Mouse (Mus musculus): ENCODE data around the gene Gm5127.

Gm5127 gene

DNA sequence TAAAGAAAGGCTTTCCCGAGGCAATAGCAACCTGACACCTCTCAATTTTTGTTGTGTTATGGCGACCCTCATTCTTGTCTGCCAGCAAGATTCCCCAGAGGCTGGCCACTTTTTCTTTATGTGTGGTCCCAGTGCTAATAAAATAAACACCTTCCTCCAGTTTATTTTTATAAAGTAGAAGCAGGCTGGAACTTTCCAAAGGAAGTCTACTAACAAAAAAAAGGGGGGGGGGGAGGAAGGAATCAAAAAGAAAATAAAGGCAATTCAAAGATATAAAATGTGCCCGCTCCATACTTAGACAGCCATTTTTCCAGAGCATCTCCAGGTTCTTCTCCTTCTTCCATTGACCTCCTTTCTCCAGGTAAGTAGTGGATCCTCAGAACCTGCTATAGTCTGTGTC is at the start of gene Gm5127:
Gm5127 (plus strand) TSS at position 301 of the 400 bp plus-strand sequence.
- DNase-seq: no peak

DNA sequence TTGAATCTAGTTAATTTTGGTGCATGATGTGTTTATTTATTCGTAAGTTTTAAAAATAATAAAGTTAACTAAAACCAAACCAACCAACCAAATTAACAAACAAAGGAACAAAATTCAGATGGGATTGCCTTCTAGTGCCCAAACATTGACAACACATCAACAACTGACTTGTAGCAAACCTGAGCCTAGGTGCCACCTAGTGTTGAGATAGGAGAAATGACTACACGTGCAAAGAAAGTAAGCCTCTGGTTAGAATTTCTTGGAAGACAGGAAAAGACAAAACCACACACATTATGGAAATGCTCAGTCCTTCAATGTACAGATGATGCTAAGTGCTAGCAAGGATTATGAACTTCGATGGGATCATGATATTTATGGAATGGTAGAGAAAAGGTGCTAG is 46.6 kb upstream of the Gm5127 start:
- no peak for DNase-seq

DNA sequence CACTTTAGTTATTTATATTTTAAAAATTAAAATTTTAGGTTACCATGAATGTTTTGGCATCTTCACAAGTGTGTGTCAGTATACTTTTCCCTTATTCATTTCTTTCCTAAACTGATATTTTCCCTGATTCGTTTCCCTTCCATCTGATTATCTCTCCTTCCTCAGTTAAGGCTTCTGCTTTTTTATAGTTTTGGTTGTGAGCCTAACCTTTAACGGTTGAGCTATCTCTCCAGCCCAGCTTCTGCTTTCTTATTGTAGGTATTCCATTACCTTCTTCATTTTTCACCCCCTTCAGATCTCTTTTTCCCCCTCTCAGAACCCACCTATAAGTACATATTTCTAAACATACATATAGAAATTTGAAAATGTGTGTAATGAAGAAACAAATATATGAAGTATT is 27.5 kb upstream of the Gm5127 start:
- no peak for DNase-seq

DNA sequence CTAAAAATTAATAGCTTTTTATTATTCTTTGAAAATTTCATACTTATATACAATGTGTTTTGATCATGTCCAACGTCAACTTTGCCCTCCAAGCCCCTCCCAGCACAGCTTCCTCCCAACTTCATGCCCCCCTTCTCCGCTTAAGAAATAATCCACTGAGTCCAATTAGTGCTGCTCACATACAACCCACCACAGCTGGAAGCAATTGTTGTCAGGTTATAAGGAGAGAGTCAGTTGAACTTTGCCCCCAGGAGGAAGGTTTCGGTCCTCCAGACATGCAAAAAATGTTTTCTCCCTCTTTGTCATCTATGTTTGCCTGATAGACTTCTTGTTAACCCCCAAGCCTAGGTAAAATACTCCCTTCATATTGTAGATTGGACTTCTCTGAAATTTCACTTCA is 4.0 kb upstream of the Gm5127 start:
- DNase-seq: no peak

DNA sequence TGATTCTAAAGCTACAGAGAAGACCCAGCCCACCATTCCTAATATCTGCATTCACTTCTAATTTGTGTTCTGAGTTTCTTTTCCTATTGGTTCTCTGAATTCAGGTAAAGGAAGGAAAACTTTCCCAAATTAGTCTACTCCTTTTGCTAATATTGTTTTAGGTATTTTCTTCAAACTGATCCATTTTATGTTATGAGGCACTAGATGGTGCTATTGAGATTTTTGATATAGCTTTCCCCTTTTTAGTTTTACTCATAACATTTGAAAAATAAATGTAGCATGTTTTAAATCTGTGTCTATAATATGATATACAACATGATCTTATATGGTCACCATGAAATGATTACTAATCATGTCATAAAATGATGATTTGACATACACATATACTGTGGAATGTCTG is 2.6 kb upstream of the Gm5127 start:
- DNase-seq: no peak

DNA sequence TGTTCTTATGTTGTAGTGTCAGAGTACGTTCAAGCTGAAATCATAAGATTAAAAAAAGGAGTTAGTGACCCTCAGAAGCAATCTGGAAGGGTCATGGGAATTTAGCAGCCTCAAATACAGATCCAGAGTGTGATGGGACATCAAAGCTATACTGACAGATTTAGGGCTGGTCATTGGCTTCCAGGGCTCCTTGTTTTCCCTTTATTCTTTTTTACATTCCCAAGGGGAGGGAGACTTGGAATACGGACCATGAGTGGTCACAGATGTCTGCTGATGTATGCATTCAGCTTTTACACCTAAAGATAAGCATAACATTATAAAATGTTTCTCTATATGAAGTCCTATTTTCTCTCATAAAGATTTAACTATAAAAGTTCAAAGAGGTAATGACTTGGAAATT is 789 bp upstream of the Gm5127 start:
- no peak for DNase-seq

DNA sequence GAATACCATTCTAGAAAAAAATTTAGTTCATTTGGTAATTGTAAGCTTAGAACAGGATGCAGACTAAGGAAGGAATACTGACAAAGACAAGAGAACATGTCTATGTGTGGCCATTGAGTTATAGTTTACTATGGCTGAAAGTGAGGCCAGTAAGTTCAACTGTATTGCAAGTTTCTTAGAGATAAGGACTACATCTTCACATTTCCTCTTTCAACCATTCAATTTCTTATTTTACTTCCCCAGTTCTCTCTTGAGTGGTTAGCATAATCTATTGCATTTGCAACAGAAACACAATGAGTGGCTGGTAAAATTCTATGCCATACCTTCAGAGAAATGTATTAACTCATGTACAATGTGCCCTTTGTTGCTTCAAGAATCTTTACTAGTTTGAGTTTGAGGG is 10.9 kb downstream of the Gm5127 start:
- DNase-seq: no peak

DNA sequence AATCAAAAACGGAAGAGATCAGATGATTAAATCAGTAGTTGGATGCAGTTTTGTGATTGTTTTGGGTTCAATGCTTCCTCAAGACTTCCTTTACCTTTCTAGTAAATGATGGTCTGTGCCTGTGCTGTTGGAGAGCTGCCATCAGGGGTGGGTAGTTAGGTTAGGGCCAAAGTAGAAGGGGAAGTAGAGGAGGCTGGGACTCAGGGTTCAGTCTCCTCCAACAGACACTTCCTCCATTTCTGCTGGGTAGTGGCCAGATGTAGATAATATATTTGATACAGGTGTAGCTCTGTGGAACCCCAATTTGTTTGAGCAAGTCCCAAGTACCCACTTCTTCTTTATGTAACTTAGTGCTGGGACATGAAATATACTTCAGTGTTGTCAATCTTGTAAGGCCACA is 12.9 kb downstream of the Gm5127 start:
- no peak for DNase-seq

DNA sequence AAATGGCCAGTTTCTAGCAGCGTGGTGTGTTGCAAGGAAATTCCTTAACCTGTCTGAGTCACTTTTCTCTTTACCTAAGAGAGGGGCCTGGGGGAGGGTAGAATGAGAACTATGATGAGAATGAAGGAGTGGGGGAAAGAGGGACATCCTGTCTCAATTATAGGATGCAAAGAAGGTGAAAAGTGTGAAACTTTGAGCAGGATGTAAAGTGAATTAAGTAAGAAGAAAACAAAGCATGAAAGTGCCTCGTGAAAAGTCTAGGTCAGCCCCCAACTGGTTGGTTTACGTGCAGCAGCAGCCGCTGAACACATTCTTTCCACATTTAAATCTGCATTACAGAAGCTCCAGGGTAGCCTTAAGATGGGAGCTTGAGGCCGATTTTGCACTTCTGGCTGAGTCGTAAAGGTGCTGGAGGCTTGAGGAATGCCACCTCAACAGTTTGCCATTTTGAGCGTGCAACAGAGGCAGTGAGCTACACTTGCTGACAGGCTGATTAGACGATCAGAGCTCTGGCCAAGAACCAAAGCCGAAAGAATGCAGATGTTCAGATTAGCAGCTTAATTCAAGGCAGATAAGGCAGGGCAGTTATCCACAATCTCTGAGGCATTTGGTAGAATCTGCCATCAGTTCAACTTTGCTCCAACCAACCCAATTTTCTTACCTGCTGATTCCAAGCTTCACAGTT is 19.7 kb downstream of the Gm5127 start:
- no peak for DNase-seq

DNA sequence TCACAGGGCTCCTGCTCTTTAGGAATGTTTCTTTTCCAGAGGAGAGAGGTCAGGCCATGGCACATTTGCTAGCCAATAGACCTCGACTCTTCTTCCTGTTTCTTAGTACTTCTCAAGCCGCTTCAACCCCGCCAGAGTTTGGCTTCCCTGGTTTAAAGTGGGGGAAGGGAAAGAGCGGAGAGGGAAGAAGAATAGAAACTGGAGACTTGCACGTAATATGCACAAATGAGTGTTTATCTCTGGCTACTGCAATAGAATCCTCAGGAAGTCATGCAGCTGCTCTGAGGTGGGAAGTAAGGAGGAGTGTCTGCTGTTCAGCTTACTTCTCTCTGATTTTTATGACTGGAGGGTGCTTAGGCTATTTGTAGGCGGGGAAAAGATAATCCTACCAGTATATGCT is 20.4 kb downstream of the Gm5127 start, which contains the start of gene Cysltr1:
Cysltr1 (minus strand) TSS at position 294 of the 400 bp plus-strand sequence.
- DNase-seq: no peak

DNA sequence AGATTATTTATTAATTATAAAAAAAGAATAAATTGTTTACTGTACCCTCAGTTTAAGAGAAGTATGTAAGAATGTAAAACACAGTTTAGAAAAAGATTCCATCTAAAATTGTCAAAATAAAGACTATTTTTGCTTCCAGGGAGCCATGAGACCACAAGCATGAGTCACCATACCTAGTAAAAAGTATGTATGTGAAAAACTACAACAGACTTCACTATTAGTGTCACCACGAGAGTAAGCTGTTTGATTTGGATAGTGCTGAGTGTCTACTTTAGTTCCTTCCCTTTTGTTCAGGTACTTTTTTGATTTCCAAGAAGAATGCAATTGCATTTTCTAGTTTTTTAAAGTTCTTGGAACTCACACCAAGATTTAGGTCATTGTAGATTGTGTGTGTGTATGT is 39.5 kb downstream of the Gm5127 start:
- no peak for DNase-seq

DNA sequence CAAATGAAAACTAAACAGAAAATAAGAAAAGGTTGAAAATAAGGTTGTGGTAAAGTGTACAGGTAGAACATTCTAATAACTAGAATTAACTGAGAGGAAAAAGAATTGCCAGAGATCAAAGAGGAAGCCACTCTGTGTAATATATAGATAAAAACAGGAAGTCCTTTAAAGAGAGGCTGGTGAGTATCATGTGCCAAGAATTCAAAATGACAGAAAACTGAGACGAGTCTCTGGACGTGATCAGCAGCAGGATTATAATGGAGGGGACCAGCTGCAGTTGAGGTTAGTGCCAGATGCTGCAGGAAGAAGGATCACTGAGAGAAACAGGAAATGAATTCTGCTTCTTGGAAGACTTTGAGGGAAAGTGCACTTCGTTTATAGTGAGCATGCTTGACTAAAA is 40.7 kb downstream of the Gm5127 start:
- DNase-seq: no peak

DNA sequence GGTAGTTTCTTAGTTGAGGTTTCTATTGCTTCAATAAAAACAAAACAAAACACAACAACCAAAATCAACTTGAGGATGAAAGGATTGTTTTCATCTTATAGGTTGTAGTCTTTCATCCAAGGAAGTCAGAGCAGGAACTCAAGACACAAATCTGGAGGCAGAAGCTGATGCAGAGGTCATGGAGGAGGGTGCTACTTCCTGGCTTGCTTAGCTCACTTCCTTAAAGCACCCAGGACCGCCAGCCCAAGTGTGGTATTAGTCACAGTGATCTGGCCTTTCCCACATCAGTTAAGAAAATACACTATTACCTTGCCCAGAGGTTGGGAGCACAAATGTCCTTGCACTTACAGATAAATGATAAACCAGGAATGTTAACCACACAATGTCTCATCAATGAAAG is 45.5 kb downstream of the Gm5127 start:
- no peak for DNase-seq

DNA sequence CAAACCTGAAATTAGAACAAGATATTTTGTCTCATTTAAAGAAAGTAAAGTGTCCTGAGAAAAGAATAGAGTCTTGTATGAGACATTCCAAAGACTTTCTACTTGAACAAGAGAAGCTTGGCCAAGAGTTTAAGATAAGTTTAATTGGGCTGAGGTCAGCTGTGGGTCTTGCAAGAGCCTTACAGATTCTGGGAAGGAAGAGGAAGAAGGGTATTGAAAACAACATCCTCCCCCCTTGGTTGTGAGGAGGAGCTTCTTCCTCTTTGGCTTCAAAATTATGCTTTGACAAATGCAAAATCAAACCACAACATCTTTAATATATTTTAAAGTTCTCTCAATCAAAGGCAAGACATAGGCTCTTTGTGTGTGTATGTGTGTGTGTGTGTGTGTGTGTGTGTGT is 50.6 kb downstream of the Gm5127 start:
- no peak for DNase-seq

DNA sequence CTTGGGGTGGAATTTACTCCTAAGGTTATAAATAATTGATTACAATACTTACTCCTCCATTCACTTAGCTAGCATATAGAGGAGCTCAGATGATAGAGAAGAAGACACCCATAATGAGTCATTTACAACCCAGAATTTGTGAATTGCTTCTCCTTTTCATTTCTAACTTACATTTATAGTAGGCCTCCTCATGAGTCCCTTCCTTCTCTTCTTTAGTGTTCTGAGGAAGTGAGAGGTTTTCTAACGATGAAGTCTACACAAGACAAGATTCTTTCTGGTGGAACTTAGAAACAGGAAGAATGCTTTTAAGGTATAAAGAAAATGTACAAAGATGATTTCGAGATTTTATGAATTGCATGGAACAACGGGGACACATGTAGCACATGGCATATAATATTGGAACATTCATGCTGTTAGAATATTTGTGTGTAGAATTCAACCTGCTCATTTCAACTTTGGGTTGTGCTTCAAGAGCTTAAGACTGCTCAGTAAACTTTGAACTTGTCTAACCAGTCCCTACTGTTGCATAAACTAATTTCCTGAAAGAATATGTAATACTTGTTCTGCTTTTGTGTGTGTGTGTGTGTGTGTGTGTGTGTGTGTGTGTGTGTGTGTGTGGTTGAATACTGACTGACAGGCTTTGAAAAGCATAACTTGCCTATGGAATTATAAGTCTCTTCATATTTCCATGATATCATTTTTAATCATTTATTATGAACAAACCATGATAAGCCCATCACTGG is 52.0 kb downstream of the Gm5127 start:
- DNase-seq: no peak

DNA sequence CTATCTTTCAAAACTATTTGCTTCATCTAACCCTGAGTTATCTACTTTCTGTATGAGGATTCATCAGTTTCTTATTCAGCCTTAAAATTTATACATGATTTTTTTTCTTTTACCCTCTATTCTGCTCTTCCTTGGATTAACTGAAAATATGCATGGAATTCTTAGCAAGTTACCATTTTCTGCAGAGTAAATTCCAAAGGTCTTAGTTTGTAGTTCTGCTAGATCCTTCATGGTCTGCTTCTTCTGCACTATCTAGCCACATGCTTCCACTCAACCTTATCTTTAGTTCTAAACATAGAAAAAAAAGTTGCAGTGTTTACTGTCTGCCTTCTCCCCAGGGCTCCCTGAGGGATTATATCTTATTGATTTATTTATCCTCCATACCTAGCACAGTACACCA is 79.1 kb downstream of the Gm5127 start:
- no peak for DNase-seq

DNA sequence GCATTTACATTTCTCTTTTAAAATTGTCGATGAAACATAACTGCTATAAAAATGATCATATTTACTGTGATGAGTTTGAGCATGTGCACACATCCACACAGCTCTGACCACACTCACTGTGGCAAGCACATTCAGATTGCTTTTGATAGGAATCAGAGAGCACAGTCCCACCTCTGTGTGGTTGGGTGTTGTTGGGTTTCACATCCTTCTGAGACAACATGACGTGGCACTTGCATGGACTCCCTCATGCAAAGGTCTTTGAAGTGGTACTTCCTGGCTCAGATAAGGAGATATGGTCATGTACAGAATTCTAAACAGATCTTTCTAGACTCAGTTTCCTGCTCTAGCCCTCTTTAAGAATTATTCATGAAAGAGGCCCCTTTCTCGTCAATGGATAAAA is 121.6 kb downstream of the Gm5127 start:
- DNase-seq: no peak

DNA sequence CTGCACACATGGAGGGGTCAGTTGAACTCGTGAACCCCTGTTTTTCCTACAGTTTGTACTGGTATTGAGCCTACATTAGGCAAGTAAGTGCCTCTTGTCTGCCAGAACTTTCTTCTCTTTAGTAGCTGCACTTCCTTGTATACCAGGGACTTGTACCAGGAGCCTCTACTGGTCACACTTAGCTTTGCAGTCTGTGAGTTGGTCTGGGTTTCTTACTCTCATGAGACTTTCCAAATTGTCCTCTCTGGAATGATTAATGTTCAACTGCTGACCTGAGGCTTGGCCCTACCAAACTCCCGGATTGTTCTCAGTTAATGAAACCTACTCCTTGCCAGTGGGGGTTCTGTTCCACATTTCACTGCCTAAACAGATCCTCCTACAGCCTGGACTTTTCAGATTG is 134.2 kb downstream of the Gm5127 start:
- DNase-seq: no peak

DNA sequence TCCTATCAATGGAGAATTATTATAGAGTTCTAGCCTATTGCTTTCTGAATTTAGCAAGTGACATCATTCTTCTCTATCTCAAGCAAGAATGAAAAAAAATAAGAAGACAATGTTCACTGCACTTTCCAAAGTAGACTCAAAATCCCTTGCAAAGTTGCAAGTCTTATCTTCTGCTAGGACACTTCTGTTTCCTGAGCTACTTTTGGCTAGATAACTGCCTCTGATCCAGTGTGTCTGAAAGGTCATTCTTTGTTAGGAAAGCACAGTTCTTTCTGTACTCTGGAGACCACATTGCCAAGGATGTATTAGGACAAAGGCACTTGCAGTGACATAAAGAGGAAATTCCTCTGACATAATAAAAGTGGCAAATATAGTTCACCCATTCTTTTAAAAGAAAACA is 159.3 kb downstream of the Gm5127 start:
- DNase-seq: no peak

DNA sequence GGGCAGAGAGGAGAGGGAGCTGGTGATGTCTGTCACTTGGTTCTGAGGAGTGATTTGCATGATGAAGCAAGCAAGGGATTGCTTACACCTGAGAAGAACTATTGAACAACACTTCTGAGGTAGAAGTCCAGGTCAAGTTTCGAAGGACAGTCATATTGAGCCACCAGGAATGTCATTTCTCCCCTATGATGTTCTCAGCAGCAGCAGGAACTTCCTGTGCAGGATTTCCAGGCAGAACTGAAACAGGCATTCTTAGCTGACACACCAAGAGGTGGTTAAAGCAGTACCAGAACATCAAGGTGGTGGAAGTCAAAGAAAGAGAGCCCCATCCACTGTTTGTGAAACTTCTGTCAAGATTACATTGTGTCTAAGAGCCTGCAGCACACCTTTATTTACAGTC is 172.3 kb downstream of the Gm5127 start:
- DNase-seq: no peak
